Mouse (Mus musculus): ENCODE data around the gene Tas2r137. TPM values are rescaled to one million over a fixed set of nuclear protein-coding genes. Genes with fewer than 3 reads are reported as not detected.
A peak's percentile ranks its signal among the peaks of the same experiment; 100 is the strongest.

Gene Tas2r137
- total RNA-seq (2021) = not detected
- long read RNA-seq, experiment 1 = 0 reads
- long read RNA-seq, experiment 2 = 0 reads

GRCm38 (mm10) chr6:40490933-40491332 lies at the start of gene Tas2r137:
Gene Tas2r137, plus strand, starts transcription at chr6:40491233.
- DNase-seq = no peak

- DNase-seq = no peak
These were observed 49.8 kb upstream of the Tas2r137 start for GRCm38 (mm10) chr6:40441276-40441675.

- DNase-seq = no peak
These were observed 49.3 kb upstream of the Tas2r137 start for GRCm38 (mm10) chr6:40441755-40442154.

- DNase-seq = no peak
These were observed 47.6 kb upstream of the Tas2r137 start for GRCm38 (mm10) chr6:40443281-40443928.

- no peak for DNase-seq
These were observed 42.4 kb upstream of the Tas2r137 start for GRCm38 (mm10) chr6:40448626-40449025.

GRCm38 (mm10) chr6:40454436-40455041 lies 36.5 kb upstream of the Tas2r137 start:
- no peak for DNase-seq

GRCm38 (mm10) chr6:40465710-40466109 lies 25.3 kb upstream of the Tas2r137 start:
- DNase-seq = no peak

GRCm38 (mm10) chr6:40470916-40471719 lies 19.9 kb upstream of the Tas2r137 start, which contains the start of gene Ssbp1:
Gene Ssbp1, plus strand, starts transcription at chr6:40471352.
- peak; percentile 89 for DNase-seq

GRCm38 (mm10) chr6:40471720-40472010 lies 19.4 kb upstream of the Tas2r137 start:
- no peak for DNase-seq

- DNase-seq = no peak
These were observed 14.9 kb upstream of the Tas2r137 start for GRCm38 (mm10) chr6:40476132-40476531.

- DNase-seq = no peak
These were observed 11.3 kb upstream of the Tas2r137 start for GRCm38 (mm10) chr6:40479705-40480104.

- DNase-seq = no peak
These were observed 8.7 kb upstream of the Tas2r137 start for GRCm38 (mm10) chr6:40482318-40482717.

- DNase-seq = no peak
These were observed 2.2 kb downstream of the Tas2r137 start, which contains the start of gene Tas2r108 for GRCm38 (mm10) chr6:40493229-40493628. Gene Tas2r108, plus strand, starts transcription at chr6:40493529.

- no peak for DNase-seq
These were observed 28.4 kb downstream of the Tas2r137 start, which contains the start of gene Prss37 for GRCm38 (mm10) chr6:40519408-40519807. Gene Prss37, minus strand, starts transcription at chr6:40519508.

Other genes starting within 250 kb of the Tas2r137 start
- gene Agk, start 166.1 kb upstream of the Tas2r137 start, total RNA-seq (2021) = 1 to 10 TPM; 7.3 to 7.8 TPM
- gene E330009J07Rik, start 55.1 kb upstream of the Tas2r137 start, total RNA-seq (2021) = 1 to 10 TPM; 1.0 to 2.1 TPM
- gene Wee2, start 52.1 kb upstream of the Tas2r137 start, total RNA-seq (2021) = not detected
- 10 to 100 TPM; 25.1 to 25.2 TPM for gene Ssbp1, start 19.9 kb upstream of the Tas2r137 start, total RNA-seq (2021)
- not detected for gene Tas2r108, start 2.3 kb downstream of the Tas2r137 start, total RNA-seq (2021)
- not detected for gene Prss37, start 28.3 kb downstream of the Tas2r137 start, total RNA-seq (2021)
- not detected for gene Olfr461, start 63.8 kb downstream of the Tas2r137 start, total RNA-seq (2021)
- not detected for gene Olfr460, start 78.3 kb downstream of the Tas2r137 start, total RNA-seq (2021)
- gene Clec5a, start 94.6 kb downstream of the Tas2r137 start, total RNA-seq (2021) = under 1 TPM; 0.23 to 0.24 TPM
- not detected for gene Tas2r138, start 122.1 kb downstream of the Tas2r137 start, total RNA-seq (2021)
- 1 to 10 TPM in 1 of 2 experiments, under 1 TPM in 1; 0.64 to 1.4 TPM for gene Mgam, start 137.6 kb downstream of the Tas2r137 start, total RNA-seq (2021)